Mouse (Mus musculus) monocyte, adult 5-6 weeks (primary cell): Measurements from ENCODE around the gene Fip1l1. TPM values are rescaled to one million over a fixed set of nuclear protein-coding genes. Genes with fewer than 3 reads are reported as not detected.

ENCODE experiments used
- total RNA-seq: library from RNA; stranded (forward); fragments of 200-1000, 200-491, 200-594 nt; gene quantifications from 3 replicates; pipeline ENCODE4 v1.2.3, GENCODE M21; 2017

The Fip1l1 gene
- total RNA-seq, 1 experiment from 2014 or later: 161 TPM

Other genes with a start within 250 kb of the Fip1l1 start
- 15.9 to 34.1 TPM (median 17.1 TPM) in 3 replicates for gene Scfd2, start 3.7 kb upstream of the Fip1l1 start, total RNA-seq
- 0.19 TPM in 1 of 3 replicates, not detected in the others for gene Lnx1, start 167.5 kb downstream of the Fip1l1 start, total RNA-seq